Mouse (Mus musculus): ENCODE measurements at regions not wholly inside any gene's neighbourhood (a gene's known extent, or its start where the extent isn't known, plus 50 kb on each side); places are given as distances from the start of the nearest gene placed in this dataset.

GRCm38 (mm10) chr11:114540503-114540902 lies 127.8 kb upstream of the Rpl38 start:
- TF ChIP-seq CTCF (IDR thresholded peaks at IDR 0.05; ENCODE audit: extremely low read depth, insufficient read depth, low read length): 0 out of 2 replicates have a peak, but pooled peaks have one; percentile 5
- TF ChIP-seq POLR2A (IDR thresholded peaks at IDR 0.05; ENCODE audit: extremely low read depth, insufficient read depth, low read length): no peak
